In genomic region chr2:27779291-27779866, GRCm38 (mm10) we compare ENCODE assay signal across 16 mouse cellular contexts.
DNase-seq lines count a peak whose midpoint lies in the region; ATAC-seq lines count a peak whose summit lies in the region.
"Had no signal": no experiment of that assay in that cellular context is flagged by ENCODE, and none has a peak within 500 bp of the region (broad histone marks: within the 10 kb centered on the region; RNA-seq: fewer than 3 reads in every experiment).

No protein-coding gene starts in this region.

- no peak for ATAC-seq in kidney, embryonic 15.5 days (replicated peaks; ENCODE audit: low FRiP score)
- ATAC-seq: midbrain, embryonic 15.5 days had no signal

- H3K4me2 ChIP-seq in kidney, embryonic 15.5 days, result no peak overlapping the region
- H3K4me2 ChIP-seq: midbrain, embryonic 15.5 days had no signal

- no peaks in the 10 kb centered on the region for H3K9me3 ChIP-seq in heart, embryonic 10.5 days
- no peaks in the 10 kb centered on the region for H3K9me3 ChIP-seq in kidney, embryonic 15.5 days (replicated peaks)
- H3K9me3 ChIP-seq: forebrain, embryonic 10.5 days; hindbrain, embryonic 10.5 days; midbrain, embryonic 15.5 days had no signal

- peak; percentile 97 for DNase-seq in heart, adult 11 months
- DNase-seq in heart, embryonic 10.5 days (ENCODE audit: low spot score), result no peak
- DNase-seq in lung, postnatal 14 days, result peak; percentile 62
- no peak for DNase-seq in lung, adult 18-20 months
- DNase-seq in NIH3T3 (ENCODE audit: low read depth), result peak; percentile 63
- peak; percentile 69 for DNase-seq in skeletal muscle tissue, adult 2 months (ENCODE audit: low read depth, low spot score)
- DNase-seq: cerebellum, adult 9-10 months; kidney, adult 18-20 months; kidney, postnatal 14 days; thymus, postnatal 25 days had no signal

- WGBS in heart, embryonic 10.5 days, result 83% methylated on average over 9 of the region's 9 CpGs
- WGBS in kidney, embryonic 15.5 days, result 76% methylated on average over 9 of the region's 9 CpGs

- no peak overlapping the region for H3K4me3 ChIP-seq in heart, embryonic 10.5 days
- no peak overlapping the region for H3K4me3 ChIP-seq in kidney, embryonic 15.5 days (replicated peaks)
- H3K4me3 ChIP-seq: forebrain, embryonic 10.5 days; heart, adult 2 months; hindbrain, embryonic 10.5 days; left cerebral cortex, adult 2 months; midbrain, embryonic 15.5 days had no signal

- no peak overlapping the region for H3K27ac ChIP-seq in heart, embryonic 10.5 days
- no peak overlapping the region for H3K27ac ChIP-seq in kidney, embryonic 15.5 days
- H3K27ac ChIP-seq: forebrain, embryonic 10.5 days; heart, adult 2 months; hindbrain, embryonic 10.5 days; left cerebral cortex, adult 2 months; midbrain, embryonic 15.5 days had no signal

- peaks cover 19% of the 10 kb centered on the region; the same call in 1 of the 2 replicates for H3K27me3 ChIP-seq in heart, embryonic 10.5 days (ENCODE audit: insufficient read depth, poor library complexity, severe bottlenecking)
- H3K27me3 ChIP-seq in kidney, embryonic 15.5 days, result no peaks in the 10 kb centered on the region
- H3K27me3 ChIP-seq: midbrain, embryonic 15.5 days had no signal

- peaks cover 16% of the 10 kb centered on the region for H3K4me1 ChIP-seq in heart, embryonic 10.5 days
- peaks cover 22% of the 10 kb centered on the region for H3K4me1 ChIP-seq in kidney, embryonic 15.5 days
- H3K4me1 ChIP-seq: midbrain, embryonic 15.5 days had no signal

- no peak overlapping the region for H3K9ac ChIP-seq in kidney, embryonic 15.5 days
- H3K9ac ChIP-seq: midbrain, embryonic 15.5 days had no signal

- no peaks in the 10 kb centered on the region for H3K36me3 ChIP-seq in heart, embryonic 10.5 days
- H3K36me3 ChIP-seq in kidney, embryonic 15.5 days, result no peaks in the 10 kb centered on the region
- H3K36me3 ChIP-seq: forebrain, embryonic 10.5 days; hindbrain, embryonic 10.5 days; midbrain, embryonic 15.5 days had no signal

Comparison
In these comparisons a context has a peak if more than half of its experiments do, and no peak if none do; other contexts are left out.
1. DNase-seq: peak in heart, adult 11 months (single experiment), lung, postnatal 14 days (single experiment), NIH3T3 (single experiment) and skeletal muscle tissue, adult 2 months (single experiment); none in heart, embryonic 10.5 days (single experiment) and lung, adult 18-20 months (0 of 2).